Mouse (Mus musculus): ENCODE results near the gene 5830473C10Rik.

- TF ChIP-seq CTCF (conservative IDR thresholded peaks at IDR 0.05; ENCODE audit: low read length) (no peak), POU5F1 (IDR thresholded peaks at IDR 0.05; ENCODE audit: borderline replicate concordance, low read length) (no peak), NANOG (IDR thresholded peaks at IDR 0.05; ENCODE audit: borderline replicate concordance, low read length) (no peak)
Observed at GRCm38 (mm10) chr5:90564161-90564560, 3.3 kb downstream of the 5830473C10Rik start.

Data from E14TG2a.4 (cell line).